Mouse (Mus musculus) lung, postnatal 0 days (tissue): ENCODE results near the gene A030003K21Rik. TPM values are rescaled to one million over a fixed set of nuclear protein-coding genes. Genes with fewer than 3 reads are reported as not detected.
"Not testable (repeated sequence)": the region's sequence is repeated elsewhere in the genome, so short reads cannot be mapped to it uniquely, and the experiment has no call there.

ENCODE experiments used
- ATAC-seq: fragments of 200-750 bp; cut with Nextera tagmentation; 2 replicates; pipeline ENCODE4 v1.8.0; 2017; ENCODE audit warnings: moderate library complexity
- DNase-seq: peaks from one replicate; pipeline ENCODE4 v3.0.0-alpha.2; 2016; ENCODE audit warnings: low spot score
- H3K27ac ChIP-seq: fragments of 300-500 bp; sonication (generic); 2 replicates; pipeline ENCODE4 v1.5.1; 2014; ENCODE audit warnings: antibody characterized with exemption, mild to moderate bottlenecking, low read length, mixed read lengths
- H3K27me3 ChIP-seq: fragments of 300-500 bp; sonication (generic); replicated peaks from 2 replicates; pipeline ENCODE4 v1.6.1; 2014; ENCODE audit warnings: low read length, mixed read lengths; ENCODE audit not compliant: insufficient read depth
- H3K36me3 ChIP-seq: fragments of 300-500 bp; sonication (generic); 2 replicates; pipeline ENCODE4 v1.6.1; 2014; ENCODE audit warnings: low read length, mixed read lengths; ENCODE audit not compliant: insufficient read depth
- H3K4me1 ChIP-seq: fragments of 300-500 bp; sonication (generic); 2 replicates; pipeline ENCODE4 v1.6.1; 2014; ENCODE audit warnings: antibody characterized with exemption, low read depth, low read length, mixed read lengths; ENCODE audit not compliant: insufficient read depth
- H3K4me2 ChIP-seq: fragments of 300-500 bp; sonication (generic); replicated peaks from 2 replicates; pipeline ENCODE4 v1.6.1; 2014; ENCODE audit warnings: low read depth, mild to moderate bottlenecking, low read length, moderate library complexity, mixed read lengths
- H3K4me3 ChIP-seq: fragments of 300-500 bp; sonication (generic); 2 replicates; pipeline ENCODE4 v1.5.1; 2014; ENCODE audit warnings: low read depth, low read length
- H3K9ac ChIP-seq: fragments of 300-500 bp; sonication (generic); replicated peaks from 2 replicates; pipeline ENCODE4 v1.6.1; 2014; ENCODE audit warnings: low read depth, mild to moderate bottlenecking
- H3K9me3 ChIP-seq: fragments of 300-500 bp; sonication (generic); 2 replicates; pipeline ENCODE4 v1.6.1; 2016; ENCODE audit warnings: low read length, mixed read lengths
- CTCF ChIP-seq: IDR thresholded peaks from 2 replicates; pipeline ENCODE4 v1.5.1; 2016; ENCODE audit warnings: antibody characterized with exemption, mild to moderate bottlenecking
- EP300 ChIP-seq: IDR thresholded peaks from 2 replicates; pipeline ENCODE4 v1.6.1; 2016; ENCODE audit warnings: antibody characterized with exemption, mild to moderate bottlenecking, control low read depth
- WGBS: fragments of 180-500 bp; shearing (Covaris S2); extraction: QIAGEN DNeasy Blood & Tissue Kit; methylation state at CpG from one replicate; pipeline ENCODE4 v1.1.7; 2014; 5-methylcytosine and 5-hydroxymethylcytosine counted together
- polyA plus RNA-seq: library from polyadenylated mRNA; unstranded; fragments of >200 nt; fragmentation: Nextera tagmentation; extraction: Ambion mirVana; gene quantifications from 2 replicates; pipeline ENCODE4 v1.2.1, GENCODE M21; 2015

Gene A030003K21Rik
- polyA plus RNA-seq = not detected in 2 replicates

DNA sequence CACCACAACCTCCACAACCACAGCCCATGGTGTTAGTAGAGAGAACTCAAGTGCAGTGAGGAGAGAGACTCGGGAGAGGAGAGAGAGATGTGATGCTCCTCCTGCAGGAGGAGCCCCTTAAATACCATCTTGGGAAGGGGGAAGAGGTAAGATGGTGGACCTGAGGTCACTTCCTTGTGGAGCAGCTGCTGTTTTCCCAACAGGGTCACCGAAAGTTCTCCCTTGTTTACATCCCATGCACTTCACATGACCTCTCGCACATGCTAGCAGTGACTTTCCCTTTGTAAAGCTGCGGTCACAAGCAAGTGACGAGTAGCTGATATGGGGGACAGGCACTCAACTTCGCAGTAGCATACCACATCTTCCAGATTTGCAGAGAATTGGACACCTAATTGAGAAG is at the start of gene A030003K21Rik:
Gene A030003K21Rik, minus strand, starts transcription at position 94 of the 400 bp plus-strand sequence.
- not testable (repeated sequence) for H3K27me3 ChIP-seq, H3K9ac ChIP-seq, H3K9me3 ChIP-seq, H3K4me3 ChIP-seq, H3K4me2 ChIP-seq, H3K36me3 ChIP-seq, H3K27ac ChIP-seq, DNase-seq, H3K4me1 ChIP-seq
- peak; percentile 59 for ATAC-seq
- no CpG with 5 or more reads among the region's 6 CpGs for WGBS

DNA sequence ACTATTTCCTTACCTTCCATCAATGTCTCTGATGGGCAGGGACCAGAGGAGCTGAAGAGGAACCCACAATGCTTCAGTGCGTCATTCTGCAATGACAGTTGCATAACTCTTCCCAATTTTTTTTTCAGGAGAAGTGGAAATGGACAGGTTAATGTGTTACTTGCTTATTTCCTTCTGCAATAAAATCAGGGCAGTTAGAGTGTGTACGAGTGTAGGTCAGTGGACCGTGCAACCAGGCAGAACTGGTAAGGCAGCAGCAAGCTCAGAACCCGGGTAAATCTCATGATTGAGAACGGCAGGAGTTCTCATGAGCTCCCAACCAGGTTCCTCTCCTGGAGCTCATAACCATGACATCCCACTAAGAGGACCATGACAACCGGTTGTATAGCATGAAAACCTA is 48.9 kb upstream of the A030003K21Rik start:
- no peak for TF ChIP-seq EP300
- Histone ChIP-seq H3K36me3 (no peaks in the 10 kb centered on the region), H3K4me2 (no peak overlapping the region), H3K4me3 (no peak overlapping the region), H3K27me3 (no peaks in the 10 kb centered on the region), H3K9ac (no peak overlapping the region), H3K27ac (no peak overlapping the region), H3K9me3 (no peaks in the 10 kb centered on the region), H3K4me1 (no peaks in the 10 kb centered on the region)
- no peak for ATAC-seq
- DNase-seq = no peak
- 88% methylated on average over 6 of the region's 6 CpGs for WGBS

- Histone ChIP-seq H3K36me3 (no peaks in the 10 kb centered on the region), H3K4me2 (no peak overlapping the region), H3K4me1 (no peaks in the 10 kb centered on the region), H3K9me3 (no peaks in the 10 kb centered on the region), H3K27me3 (no peaks in the 10 kb centered on the region), H3K9ac (no peak overlapping the region), H3K4me3 (no peak overlapping the region), H3K27ac (no peak overlapping the region)
- 77% methylated on average over 3 of the region's 3 CpGs for WGBS
- ATAC-seq (no peak), DNase-seq (no peak)
- no peak for TF ChIP-seq CTCF
- no peak for TF ChIP-seq EP300
These were observed 48.4 kb upstream of the A030003K21Rik start for GRCm38 (mm10) chr1:82991596-82991995.

DNA sequence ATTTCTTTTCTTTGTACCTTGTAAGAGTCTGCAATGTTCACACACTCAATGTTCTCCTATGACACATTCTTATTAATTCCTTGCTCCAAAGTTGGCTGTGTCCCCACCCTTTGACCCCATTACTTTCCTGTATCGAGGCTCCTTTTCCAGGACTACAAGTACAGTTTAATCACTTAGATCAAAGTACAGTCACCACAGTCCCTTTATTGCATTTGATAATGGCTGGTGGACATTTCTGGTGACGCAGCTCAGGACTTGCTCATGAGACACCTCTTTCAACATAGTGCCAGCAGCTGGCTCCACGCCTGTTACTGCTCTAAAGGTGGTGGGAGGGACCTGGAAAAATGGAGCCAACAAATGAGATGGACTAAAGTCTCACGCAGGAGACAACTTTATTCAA is 47.9 kb upstream of the A030003K21Rik start:
- DNase-seq = no peak
- no peaks in the 10 kb centered on the region for H3K36me3 ChIP-seq
- H3K9me3 ChIP-seq = no peaks in the 10 kb centered on the region
- no peaks in the 10 kb centered on the region for H3K27me3 ChIP-seq
- no peak overlapping the region for H3K9ac ChIP-seq
- no peak overlapping the region for H3K4me3 ChIP-seq
- H3K27ac ChIP-seq = no peak overlapping the region
- H3K4me1 ChIP-seq = no peaks in the 10 kb centered on the region
- H3K4me2 ChIP-seq = no peak overlapping the region
- TF ChIP-seq CTCF (no peak), EP300 (no peak)
- 61% methylated on average over 4 of the region's 4 CpGs for WGBS
- no peak for ATAC-seq

DNA sequence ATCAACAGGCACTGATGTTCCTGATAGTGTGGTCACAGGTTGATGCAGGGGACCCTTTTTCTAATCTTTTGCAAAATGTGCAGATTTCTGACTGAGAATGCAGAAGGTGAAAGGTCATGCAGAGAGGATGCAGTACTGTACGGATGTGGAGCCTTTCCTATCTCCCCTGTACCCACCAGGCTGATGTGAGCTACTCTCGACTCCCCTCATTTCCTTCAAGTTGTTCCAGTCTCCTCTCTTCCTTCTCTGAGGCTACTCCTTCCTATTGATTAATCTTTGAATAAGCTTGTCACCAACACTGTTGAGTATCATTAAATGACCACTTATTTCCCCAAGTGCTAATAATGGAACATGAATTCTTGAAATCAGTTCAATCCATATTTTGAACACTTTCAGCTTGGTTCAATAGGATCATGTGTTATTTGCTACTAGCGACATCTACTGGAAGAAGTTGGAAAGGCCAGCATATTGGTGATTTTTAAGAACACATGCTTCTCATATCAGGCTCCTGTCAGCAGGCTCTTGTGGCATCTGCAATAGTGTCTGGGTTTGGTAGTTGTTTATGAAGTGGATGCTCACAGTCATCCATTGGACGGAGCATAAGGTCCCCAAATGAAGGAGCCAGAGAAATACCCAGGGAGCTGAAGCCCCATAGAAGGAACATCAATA is 44.5 kb upstream of the A030003K21Rik start:
- Histone ChIP-seq H3K9ac (no peak overlapping the region), H3K27ac (no peak overlapping the region), H3K36me3 (no peaks in the 10 kb centered on the region), H3K9me3 (peaks cover 6% of the 10 kb centered on the region), H3K4me3 (no peak overlapping the region), H3K4me1 (no peaks in the 10 kb centered on the region), H3K27me3 (no peaks in the 10 kb centered on the region), H3K4me2 (no peak overlapping the region)
- TF ChIP-seq EP300 (no peak), CTCF (peak; percentile 86)
- WGBS = 13% methylated on average over 4 of the region's 4 CpGs
- DNase-seq = peak; percentile 71
- peak; percentile 32; the same call in 1 of the 2 replicates for ATAC-seq

GRCm38 (mm10) chr1:82986738-82987137 is 43.5 kb upstream of the A030003K21Rik start:
- no peak for ATAC-seq

GRCm38 (mm10) chr1:82977840-82978239 is 34.7 kb upstream of the A030003K21Rik start:
- no peak overlapping the region for H3K4me3 ChIP-seq
- DNase-seq (peak; percentile 14), ATAC-seq (no peak)
- H3K27ac ChIP-seq = no peak overlapping the region
- H3K36me3 ChIP-seq = no peaks in the 10 kb centered on the region
- no peak overlapping the region for H3K4me2 ChIP-seq
- no peaks in the 10 kb centered on the region for H3K4me1 ChIP-seq
- no peaks in the 10 kb centered on the region for H3K27me3 ChIP-seq
- no peaks in the 10 kb centered on the region for H3K9me3 ChIP-seq
- H3K9ac ChIP-seq = no peak overlapping the region
- no peak for TF ChIP-seq CTCF
- no peak for TF ChIP-seq EP300

More at GRCm38 (mm10) chr1:82986738-82987137, 43.5 kb upstream of the A030003K21Rik start:
- no peak overlapping the region for H3K4me2 ChIP-seq
- H3K9ac ChIP-seq = no peak overlapping the region
- TF ChIP-seq CTCF = no peak
- no peak for TF ChIP-seq EP300
- H3K4me3 ChIP-seq = no peak overlapping the region
- H3K9me3 ChIP-seq = peaks cover 6% of the 10 kb centered on the region
- no peaks in the 10 kb centered on the region for H3K36me3 ChIP-seq
- no peak for DNase-seq
- H3K27ac ChIP-seq = no peak overlapping the region
- no peaks in the 10 kb centered on the region for H3K4me1 ChIP-seq
- WGBS = 87% methylated on average over 6 of the region's 6 CpGs
- H3K27me3 ChIP-seq = no peaks in the 10 kb centered on the region
